Mouse (Mus musculus) liver, adult 10 weeks (tissue): ENCODE results near the gene Polr2j. TPM values are rescaled to one million over a fixed set of nuclear protein-coding genes. Genes with fewer than 3 reads are reported as not detected.

Experiments
- polyA plus RNA-seq: library from polyadenylated mRNA; stranded (reverse); fragments of 350-450 nt; fragmentation: Illumina TruSeq; extraction: RNeasy Lipid Tissue Mini Kit (QIAGEN cat#74804); gene quantifications from one replicate; pipeline ENCODE4 v1.2.3, GENCODE M21; 2014; ENCODE audit warnings: low read depth, low replicate concordance

Gene Polr2j
- 6.9 TPM for polyA plus RNA-seq

DNA sequence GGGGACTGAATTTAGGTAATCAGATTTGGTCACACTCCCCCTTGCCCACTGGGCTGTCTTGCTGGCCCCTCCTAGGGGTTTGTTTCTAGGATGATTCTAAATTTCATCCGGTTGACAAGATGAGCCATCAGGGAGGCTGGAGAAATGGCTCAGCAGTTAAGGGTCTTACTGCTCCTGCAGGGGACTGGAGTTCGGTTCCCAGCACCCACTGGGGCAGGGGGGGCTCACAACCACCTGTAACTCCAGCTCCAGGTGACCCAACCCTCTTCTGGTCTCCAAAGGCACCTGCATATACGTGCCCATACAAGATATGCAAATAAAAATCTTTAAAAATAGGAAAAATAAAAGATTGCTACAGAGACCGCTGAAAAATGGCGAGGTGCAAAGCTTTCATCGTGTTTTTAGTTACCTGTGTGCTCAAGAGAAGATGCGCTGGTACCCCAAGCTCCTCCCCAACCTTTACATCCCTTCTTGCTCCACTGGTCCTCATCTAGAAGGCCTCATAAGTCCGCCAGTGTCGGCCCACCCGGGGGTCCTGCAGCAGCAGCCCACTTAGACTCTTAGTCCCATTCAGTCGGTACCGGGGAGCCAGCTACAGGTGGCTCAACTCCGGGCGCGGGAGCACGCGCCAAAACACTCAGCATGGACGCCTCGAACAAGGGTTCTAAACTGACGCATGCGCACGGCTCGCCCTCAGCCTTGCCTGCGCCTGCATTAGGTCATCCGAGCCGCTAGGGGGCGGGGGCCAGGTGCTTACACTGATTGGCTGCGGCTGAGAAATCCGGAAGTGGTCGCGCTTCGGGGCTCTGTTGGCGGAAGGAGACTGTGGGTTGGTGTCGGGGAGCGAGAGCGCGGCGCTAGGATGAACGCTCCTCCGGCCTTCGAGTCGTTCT lies at the start of gene Polr2j:
Gene Polr2j, plus strand, starts transcription at position 741 of the 893 bp plus-strand sequence.

GRCm38 (mm10) chr5:136083669-136084107 lies 32.7 kb upstream of the Polr2j start, which contains the start of gene Rasa4:
Rasa4 (plus strand) TSS chr5:136083916.

GRCm38 (mm10) chr5:136135571-136136291 lies 19.3 kb downstream of the Polr2j start, which contains the start of the genes Lrwd1 and Alkbh4:
Lrwd1 (minus strand) TSS chr5:136136074.
Alkbh4 (plus strand) TSS chr5:136136146.

GRCm38 (mm10) chr5:136170512-136171362 lies 54.3 kb downstream of the Polr2j start, which contains the start of gene Orai2:
Orai2 (minus strand) TSS chr5:136170713.

Other genes starting within 250 kb of the Polr2j start
- gene Hspb1, start 228.7 kb upstream of the Polr2j start, polyA plus RNA-seq = 0.95 TPM
- 48.4 TPM for gene Ywhag, start 182.0 kb upstream of the Polr2j start, polyA plus RNA-seq
- 1.4 TPM for gene Ssc4d, start 142.1 kb upstream of the Polr2j start, polyA plus RNA-seq
- not detected for gene Zp3, start 136.5 kb upstream of the Polr2j start, polyA plus RNA-seq
- gene Dtx2, start 121.8 kb upstream of the Polr2j start, polyA plus RNA-seq = 0.32 TPM
- 0.40 TPM for gene Upk3b, start 78.1 kb upstream of the Polr2j start, polyA plus RNA-seq
- not detected for gene Upk3bl, start 62.1 kb upstream of the Polr2j start, polyA plus RNA-seq
- gene Rasa4, start 32.7 kb upstream of the Polr2j start, polyA plus RNA-seq = 0.48 TPM
- 0.56 TPM for gene Lrwd1, start 19.4 kb downstream of the Polr2j start, polyA plus RNA-seq
- gene Alkbh4, start 19.5 kb downstream of the Polr2j start, polyA plus RNA-seq = 0.37 TPM
- gene Orai2, start 54.1 kb downstream of the Polr2j start, polyA plus RNA-seq = 0.24 TPM
- 9.5 TPM for gene Prkrip1, start 82.3 kb downstream of the Polr2j start, polyA plus RNA-seq
- not detected for gene Sh2b2, start 129.9 kb downstream of the Polr2j start, polyA plus RNA-seq